Mouse (Mus musculus): ENCODE results near the gene Anln. TPM values are rescaled to one million over a fixed set of nuclear protein-coding genes. Genes with fewer than 3 reads are reported as not detected.

Anln gene
- total RNA-seq, 4 experiments from 2014 or later: 2.3 to 4.0 (median 3.4) TPM

DNA sequence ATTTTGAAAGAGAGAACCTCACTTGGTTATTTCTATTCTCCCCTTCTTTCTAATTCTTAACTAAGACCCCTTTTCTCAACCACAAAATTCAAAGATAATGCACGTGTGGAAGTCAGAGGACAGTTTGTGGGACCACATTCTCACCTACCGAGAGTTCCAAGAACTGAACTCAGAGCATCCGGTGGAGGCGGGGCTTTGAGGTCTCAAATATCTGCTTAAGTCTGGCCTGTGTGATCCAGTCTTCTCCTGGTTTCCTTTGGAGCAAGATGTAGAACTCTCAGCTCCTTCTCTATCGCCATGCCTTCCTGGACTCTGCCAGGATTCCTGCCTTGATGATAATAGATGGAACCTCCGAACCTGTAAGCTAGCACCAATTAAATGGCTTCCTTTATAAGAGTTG is 13.0 kb upstream of the Anln start:
- DNase-seq: no peak

DNA sequence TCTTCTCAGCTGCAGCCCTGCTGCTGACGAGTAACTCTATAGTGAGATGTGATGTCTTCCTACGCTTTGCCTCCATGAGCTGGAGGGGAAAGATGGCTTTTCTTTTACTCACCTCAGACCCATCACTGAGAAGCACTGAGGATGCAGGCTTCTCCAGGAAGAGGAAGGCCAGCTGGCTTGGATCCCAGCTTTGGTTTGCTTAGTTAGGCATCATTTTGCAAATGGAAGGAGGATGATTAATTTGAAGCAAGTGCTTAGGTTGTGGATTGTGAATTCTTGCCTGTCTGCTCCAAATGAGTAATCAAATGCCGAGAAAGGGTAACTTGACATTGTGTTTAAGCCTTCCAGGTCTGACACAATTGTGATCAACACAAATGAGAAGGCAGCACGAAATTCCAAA is 10.0 kb upstream of the Anln start:
- DNase-seq: no peak

GRCm38 (mm10) chr9:22394725-22395124 is 5.7 kb upstream of the Anln start:
- no peak for DNase-seq

DNA sequence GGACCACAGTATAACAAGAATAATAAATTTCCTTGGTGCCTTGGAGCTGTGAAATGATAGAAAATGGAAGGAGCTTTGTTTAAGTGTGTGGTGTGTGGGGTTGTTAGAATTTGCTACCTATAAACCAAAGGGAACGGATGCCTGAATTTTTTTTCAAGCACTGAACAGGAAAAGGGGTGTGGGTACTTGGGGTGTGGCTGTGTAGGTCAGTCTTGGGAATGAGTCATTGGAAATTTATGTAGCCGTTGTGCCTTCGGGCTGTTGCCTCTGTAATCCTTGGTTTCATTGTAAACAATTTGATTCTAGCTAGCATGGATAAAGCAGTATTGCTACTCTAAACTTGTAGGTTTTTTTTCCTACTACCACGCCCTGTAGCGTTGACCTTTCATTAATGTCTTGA is 1.4 kb upstream of the Anln start:
- DNase-seq: no peak

- DNase-seq: no peak
Measured at GRCm38 (mm10) chr9:22389736-22390245, 803 bp upstream of the Anln start.

- no peak for DNase-seq
Measured at GRCm38 (mm10) chr9:22388401-22388980, 497 bp downstream of the Anln start.

GRCm38 (mm10) chr9:22387901-22388300 is 1.1 kb downstream of the Anln start:
- no peak for DNase-seq

DNA sequence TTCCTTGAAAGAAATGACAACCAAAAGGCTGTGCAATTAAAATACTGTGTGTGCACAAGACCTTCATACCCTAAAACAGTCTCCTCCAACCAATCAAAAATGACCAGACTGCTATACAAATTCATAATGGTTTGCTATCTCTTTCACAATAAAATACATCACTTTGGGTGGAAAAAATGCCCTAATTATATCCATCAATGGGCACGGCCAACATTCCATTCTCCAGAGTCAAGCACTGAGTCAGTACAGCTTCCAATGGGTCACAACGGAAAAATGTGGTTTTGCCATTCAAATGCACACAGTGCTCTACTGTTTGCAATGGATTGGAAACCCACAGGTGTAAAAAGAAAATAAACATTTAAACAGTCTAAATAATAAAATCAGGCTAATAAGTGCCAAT is 3.1 kb downstream of the Anln start:
- no peak for DNase-seq

GRCm38 (mm10) chr9:22376086-22376485 is 12.9 kb downstream of the Anln start:
- DNase-seq: no peak

DNA sequence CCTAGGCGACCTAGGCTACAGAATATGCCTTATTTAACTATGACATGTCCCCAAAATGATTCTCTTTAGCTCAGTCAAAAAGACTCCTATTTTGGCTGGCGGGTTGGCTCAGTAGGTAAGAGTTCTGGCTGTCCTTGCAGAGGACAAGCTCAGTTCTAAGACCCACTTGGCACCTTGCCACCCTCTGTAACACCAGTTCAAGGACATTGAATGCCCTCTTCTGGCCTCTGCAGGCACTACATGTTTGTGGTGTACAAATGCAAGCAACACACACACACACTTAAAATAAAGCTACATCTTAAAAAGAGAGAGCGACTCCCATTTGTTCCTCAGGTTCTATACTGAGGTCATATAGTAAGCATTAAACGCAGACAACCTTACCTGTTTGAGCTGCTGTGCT is 16.2 kb downstream of the Anln start:
- no peak for DNase-seq

DNA sequence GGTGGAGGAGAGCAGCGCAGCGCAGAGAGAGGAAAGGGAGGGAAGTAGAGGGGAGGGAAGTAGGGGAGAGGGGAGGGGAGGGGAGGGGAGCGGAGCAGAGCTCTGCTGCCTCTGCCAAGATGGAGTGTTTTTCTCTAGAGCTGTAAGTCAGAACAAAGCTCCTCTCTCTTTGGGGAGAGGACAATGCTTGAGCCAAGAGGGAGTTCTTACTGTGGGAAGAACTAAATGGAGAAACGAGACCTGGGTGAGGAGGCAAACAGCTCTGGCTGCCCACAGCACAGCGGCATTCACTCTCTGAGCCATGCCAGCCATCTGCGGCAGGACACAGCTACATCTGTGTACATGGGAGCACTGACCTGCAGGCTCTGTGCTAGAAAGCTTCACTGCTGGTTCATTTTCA is 21.0 kb downstream of the Anln start:
- no peak for DNase-seq

DNA sequence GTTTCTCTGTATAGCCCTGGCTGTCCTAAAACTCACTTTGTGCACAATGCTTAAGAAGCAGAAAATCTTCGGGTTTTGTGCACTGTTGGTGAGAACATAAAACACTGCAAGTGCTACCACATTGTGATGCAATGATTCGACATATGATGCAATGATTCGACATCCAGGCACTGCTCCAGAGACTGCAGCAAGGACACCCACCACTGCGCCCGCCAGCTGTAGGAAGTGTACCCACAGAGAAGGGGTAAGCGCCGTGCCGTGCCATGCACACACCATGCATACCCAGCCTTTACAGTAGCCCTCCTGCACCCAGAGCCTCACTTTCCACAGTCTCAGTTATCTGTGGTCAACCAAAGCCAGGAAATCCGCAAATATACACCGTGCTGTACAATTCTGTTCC is 22.4 kb downstream of the Anln start:
- DNase-seq: no peak

DNA sequence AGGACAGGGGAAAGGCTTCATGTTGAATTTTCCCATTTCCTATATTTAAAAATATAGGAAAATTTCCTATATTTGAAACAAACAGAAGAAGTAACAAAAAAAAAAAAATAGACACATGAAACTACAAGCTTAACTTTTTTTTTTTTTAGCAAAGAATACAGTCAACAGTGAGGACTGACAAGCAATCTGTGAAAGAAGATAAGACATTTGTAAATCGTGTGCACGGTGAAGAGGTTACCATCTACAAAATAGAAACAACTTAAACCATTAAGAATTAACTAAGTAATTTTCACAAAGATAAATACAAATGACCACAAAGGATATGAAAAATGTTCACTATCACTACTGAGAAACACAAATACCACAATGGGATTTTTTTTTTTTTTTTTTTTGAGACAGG is 22.8 kb downstream of the Anln start:
- DNase-seq: no peak

GRCm38 (mm10) chr9:22360916-22361315 is 28.1 kb downstream of the Anln start:
- DNase-seq: peak; percentile 28

DNA sequence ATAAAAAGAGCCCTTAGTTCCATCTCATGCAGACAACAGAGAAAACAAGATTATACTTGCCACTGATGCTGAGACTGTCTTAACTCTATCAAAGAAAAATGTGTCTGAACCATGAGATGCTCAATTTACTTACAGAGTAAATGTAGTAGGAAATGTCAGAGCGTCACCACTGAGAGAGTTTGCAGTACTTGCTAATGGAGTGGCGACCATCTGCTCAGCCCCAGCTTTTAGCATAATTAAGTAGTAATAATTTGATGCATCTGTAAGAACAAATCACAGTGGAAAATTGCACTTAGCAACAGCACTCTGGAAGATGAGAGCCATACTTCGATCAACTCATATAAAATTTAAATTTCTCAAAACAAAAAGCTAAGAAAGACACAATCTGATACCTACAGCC is 33.1 kb downstream of the Anln start:
- no peak for DNase-seq

DNA sequence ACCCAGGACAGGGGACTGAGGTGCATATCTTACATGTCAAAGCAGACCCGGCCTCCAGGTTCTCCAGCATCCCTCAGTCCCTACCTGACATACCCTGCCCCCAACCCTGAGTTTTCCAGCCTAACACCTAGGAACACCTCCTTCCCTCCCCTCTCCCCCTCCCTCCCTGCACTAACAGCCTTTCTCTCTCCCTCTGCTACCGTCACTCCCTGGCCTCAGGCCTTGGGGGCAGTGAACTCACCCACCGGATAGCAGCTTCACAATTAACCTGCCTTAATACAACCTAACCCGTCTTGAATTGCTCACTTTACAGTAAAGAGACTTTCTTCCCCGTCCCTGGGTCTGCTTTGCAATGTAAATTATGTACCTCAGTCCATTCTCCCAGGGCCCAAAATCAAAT is 35.1 kb downstream of the Anln start:
- no peak for DNase-seq

DNA sequence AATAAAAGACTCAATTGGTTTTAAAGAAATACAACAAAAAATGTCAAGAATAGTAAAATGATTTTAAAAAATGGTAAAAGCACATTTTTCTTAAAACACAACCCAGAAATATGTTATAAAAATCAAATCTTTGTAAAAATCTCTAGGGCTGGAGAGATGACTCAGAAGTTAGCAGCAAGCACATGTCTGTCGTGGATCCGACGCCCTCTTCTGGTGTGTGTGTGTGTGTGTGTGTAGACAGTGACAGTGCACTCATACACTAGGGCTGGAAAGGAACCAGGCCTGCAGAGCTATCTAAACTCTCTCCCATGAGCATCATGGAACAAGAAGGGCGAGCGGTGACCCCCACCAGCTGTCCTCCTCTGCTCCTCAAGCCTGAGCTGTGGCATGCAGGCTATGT is 35.5 kb downstream of the Anln start:
- DNase-seq: no peak

DNA sequence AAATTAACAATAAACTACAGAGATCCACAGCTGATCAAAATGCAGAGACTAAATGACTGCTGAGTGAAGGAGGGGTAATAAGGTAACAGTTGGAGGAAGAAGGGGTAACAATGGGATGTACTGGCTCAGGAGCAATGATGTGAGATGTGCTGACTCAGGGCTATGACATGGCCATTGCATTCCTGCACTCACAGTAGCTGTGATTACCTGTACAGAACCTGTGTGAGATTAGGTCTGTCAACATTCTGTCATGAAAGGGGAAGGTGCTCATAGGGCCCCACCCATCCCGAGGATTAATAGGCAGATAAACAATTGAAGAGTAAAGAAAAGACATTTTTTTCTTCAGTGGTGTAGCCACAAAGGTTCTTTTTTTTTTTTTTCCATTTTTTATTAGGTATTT is 48.7 kb downstream of the Anln start:
- no peak for DNase-seq

GRCm38 (mm10) chr9:22337217-22337616 is 51.8 kb downstream of the Anln start:
- no peak for DNase-seq

GRCm38 (mm10) chr9:22327475-22328387 is 61.3 kb downstream of the Anln start:
- peak; percentile 84 for DNase-seq

DNA sequence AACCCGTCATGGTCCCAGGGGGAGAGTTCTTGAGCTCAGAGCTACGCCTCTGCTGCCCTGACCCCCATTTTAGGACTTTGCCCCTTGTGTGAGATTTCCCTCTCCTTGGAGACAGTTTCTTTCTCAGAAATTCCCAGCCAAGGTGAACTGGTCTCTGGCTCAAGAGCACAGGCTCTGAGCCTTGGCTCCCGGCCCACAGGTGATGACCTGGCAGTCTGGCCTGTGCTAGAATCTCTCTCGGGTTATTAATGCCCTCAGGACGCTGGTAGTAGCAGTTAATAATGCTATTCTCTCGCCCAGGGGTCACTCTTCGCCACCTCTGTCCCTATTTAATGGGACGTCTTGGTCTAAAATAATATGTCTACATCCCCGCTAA is 61.9 kb downstream of the Anln start:
- no peak for DNase-seq

DNA sequence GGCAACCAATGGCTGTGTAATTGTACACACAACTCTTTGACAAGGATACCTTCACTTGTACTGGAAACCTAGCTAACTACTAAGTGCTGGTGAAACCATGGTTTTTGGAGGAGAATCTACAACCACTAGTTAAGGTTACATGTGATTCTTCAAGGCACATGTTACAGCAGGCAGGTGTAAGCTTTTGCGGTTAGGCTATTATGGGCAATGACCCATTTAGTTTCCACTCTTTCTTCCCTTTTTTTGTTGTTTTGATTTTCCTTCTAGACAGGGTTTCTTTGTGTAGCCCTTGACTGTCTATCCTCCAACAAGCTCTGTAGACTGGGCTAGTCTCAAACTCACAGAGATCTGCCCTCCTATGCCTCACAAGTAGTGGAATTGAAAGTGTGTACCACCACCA is 64.4 kb downstream of the Anln start:
- DNase-seq: no peak

GRCm38 (mm10) chr9:22322381-22323211 is 66.4 kb downstream of the Anln start:
- DNase-seq: no peak

All from adrenal gland, adult 8-10 months (tissue).